Mouse (Mus musculus): Measurements from ENCODE around the gene Sept4.

The Sept4 gene

GRCm38 (mm10) chr11:87578963-87579601 lies 10.4 kb downstream of the Sept4 start:
- DNase-seq (ENCODE audit: low spot score), result no peak

- no peak for DNase-seq (ENCODE audit: low spot score)
Measured at GRCm38 (mm10) chr11:87579713-87580112, 11.0 kb downstream of the Sept4 start.

GRCm38 (mm10) chr11:87580543-87581085 lies 11.9 kb downstream of the Sept4 start:
- DNase-seq (ENCODE audit: low spot score), result no peak

GRCm38 (mm10) chr11:87581161-87581865 lies 12.6 kb downstream of the Sept4 start:
- DNase-seq (ENCODE audit: low spot score), result no peak

GRCm38 (mm10) chr11:87581933-87582710 lies 13.4 kb downstream of the Sept4 start:
- no peak for DNase-seq (ENCODE audit: low spot score)

- DNase-seq (ENCODE audit: low spot score), result no peak
Measured at GRCm38 (mm10) chr11:87583291-87584034, 14.8 kb downstream of the Sept4 start.

- no peak for DNase-seq (ENCODE audit: low spot score)
Measured at GRCm38 (mm10) chr11:87584711-87585505, 16.2 kb downstream of the Sept4 start.

- no peak for DNase-seq (ENCODE audit: low spot score)
Measured at GRCm38 (mm10) chr11:87587211-87587874, 18.6 kb downstream of the Sept4 start.

- no peak for DNase-seq (ENCODE audit: low spot score)
Measured at GRCm38 (mm10) chr11:87589605-87590004, 20.9 kb downstream of the Sept4 start.

GRCm38 (mm10) chr11:87590841-87591525 lies 22.3 kb downstream of the Sept4 start:
- no peak for DNase-seq (ENCODE audit: low spot score)

GRCm38 (mm10) chr11:87591526-87592353 lies 23.0 kb downstream of the Sept4 start, which contains the start of gene Mtmr4:
Mtmr4 (plus strand) TSS chr11:87592162.
- peak; percentile 90 for DNase-seq (ENCODE audit: low spot score)

- no peak for DNase-seq (ENCODE audit: low spot score)
Measured at GRCm38 (mm10) chr11:87592354-87592695, 23.6 kb downstream of the Sept4 start.

GRCm38 (mm10) chr11:87592713-87593598 lies 24.3 kb downstream of the Sept4 start:
- no peak for DNase-seq (ENCODE audit: low spot score)

- DNase-seq (ENCODE audit: low spot score), result peak; percentile 74
Measured at GRCm38 (mm10) chr11:87595327-87595841, 26.7 kb downstream of the Sept4 start.

GRCm38 (mm10) chr11:87595976-87596375 lies 27.3 kb downstream of the Sept4 start:
- no peak for DNase-seq (ENCODE audit: low spot score)

- no peak for DNase-seq (ENCODE audit: low spot score)
Measured at GRCm38 (mm10) chr11:87596492-87596891, 27.8 kb downstream of the Sept4 start.

GRCm38 (mm10) chr11:87597061-87597460 lies 28.4 kb downstream of the Sept4 start:
- no peak for DNase-seq (ENCODE audit: low spot score)

Data from urinary bladder, postnatal 25 days (tissue).